Mouse (Mus musculus) cerebellum, postnatal 14 days (tissue): ENCODE measurements at regions not wholly inside any gene's neighbourhood (a gene's known extent, or its start where the extent isn't known, plus 50 kb on each side); places are given as distances from the start of the nearest gene placed in this dataset.

Experiments
- DNase-seq, 2 experiments: peaks; one replicate each; pipeline ENCODE4 v3.0.0; 2021; ENCODE audit warnings: mixed read lengths in 2 of 2

DNA sequence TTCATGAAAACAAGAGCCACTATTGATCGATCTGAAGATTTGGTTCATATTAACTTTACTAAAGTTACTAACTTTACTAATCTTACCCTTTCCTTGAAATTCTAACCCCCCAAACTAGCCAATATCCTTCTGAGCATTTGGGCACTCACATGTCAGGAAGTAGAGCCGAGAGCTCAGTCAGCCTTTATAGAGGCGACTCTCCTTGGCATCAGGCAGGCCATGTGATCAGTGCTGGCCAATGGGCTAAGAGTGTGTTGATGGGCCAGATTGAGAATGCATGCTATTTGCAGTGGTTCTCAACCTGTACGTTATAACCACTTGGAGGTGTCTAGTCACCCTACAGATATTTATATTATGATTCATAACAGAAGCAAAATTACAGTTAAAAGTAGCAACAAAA lies 69.6 kb upstream of the Slc35b4 start:
- DNase-seq: no peak

DNA sequence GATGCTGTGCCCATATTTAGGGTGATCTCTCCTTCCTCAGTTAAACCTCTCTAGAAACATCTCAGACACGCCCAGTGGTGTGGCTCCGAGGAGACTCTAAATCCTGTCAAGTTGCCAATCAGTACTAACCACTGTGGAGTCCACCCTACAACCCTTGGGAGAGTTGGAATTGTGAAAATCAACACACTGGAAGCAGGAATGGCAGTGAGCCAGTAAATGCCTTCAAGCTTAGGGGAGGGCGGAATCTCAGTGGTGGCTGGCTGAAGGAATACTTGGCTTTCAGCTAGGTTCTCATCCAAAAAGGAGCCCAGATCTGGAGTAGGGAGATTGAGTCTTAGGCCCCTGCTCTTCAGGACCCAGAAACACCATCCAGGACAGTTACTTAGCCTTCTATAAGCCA lies 66.1 kb upstream of the Slc35b4 start:
- DNase-seq: no peak

DNA sequence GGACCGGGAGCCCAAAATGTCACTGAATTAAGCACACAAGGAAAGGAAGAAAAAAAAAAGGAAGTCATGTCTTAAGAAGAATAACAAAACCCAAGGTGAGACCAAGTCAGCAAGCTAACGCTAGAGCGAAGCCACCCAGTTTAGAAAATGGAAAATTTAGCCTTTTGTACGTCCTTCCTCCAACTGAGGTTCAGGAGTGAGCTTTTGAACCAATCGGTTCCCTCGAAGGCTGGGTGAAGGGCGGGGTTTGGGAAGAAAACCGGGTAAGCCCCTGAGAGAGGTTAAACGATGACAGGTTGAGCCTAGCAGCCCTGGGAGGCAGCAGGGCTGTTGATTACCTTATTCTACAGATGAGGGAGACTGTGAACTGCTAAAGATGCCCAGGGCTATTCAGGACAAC lies 65.6 kb upstream of the Slc35b4 start:
- no peak for DNase-seq

DNA sequence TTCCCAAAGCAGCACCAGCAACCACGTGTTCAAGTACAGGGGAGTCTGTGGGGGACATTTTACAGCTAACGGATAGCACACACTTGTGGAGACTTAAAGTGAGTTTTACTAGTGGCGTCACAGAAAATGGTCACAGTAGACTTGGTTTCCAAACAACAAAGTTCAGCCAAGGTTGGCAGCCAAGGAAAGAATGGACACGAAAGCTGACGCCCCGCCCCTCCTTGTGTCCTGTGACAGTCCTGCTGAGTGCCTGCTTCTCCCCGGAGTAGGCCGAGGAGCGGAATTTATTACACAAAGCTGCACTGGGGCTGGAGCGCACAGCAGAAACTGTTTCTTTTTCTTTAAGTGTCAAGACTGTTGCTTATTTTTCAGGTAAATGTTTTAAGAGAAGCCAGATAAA lies 58.2 kb upstream of the Slc35b4 start:
- no peak for DNase-seq

DNA sequence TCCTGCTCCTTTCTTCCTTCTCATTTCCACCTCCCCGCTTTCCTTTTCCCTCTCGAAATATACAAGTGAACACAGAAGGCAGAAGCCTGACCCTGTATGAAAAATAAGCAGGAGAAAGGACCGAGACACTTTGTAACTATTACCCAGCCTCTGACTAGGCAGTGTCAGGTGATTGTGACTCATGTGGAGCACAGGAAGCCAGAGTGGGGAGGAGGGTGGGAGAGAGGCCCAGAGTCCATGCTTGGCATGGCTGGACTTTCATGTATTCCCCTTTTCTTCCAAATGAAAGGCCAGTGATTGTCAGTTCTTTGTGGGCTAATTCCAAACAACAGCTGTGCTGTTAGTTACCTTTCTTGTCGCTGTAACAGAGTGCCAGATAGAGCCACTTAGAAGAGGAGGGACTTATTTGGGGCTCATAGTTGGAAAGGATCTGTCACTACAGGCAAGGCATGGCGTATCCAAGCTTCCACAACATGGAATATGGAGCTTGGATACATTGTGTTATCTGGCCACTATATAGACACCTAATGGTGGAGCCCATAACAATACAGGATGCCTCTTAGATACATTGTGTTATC lies 57.6 kb upstream of the Slc35b4 start:
- no peak for DNase-seq

DNA sequence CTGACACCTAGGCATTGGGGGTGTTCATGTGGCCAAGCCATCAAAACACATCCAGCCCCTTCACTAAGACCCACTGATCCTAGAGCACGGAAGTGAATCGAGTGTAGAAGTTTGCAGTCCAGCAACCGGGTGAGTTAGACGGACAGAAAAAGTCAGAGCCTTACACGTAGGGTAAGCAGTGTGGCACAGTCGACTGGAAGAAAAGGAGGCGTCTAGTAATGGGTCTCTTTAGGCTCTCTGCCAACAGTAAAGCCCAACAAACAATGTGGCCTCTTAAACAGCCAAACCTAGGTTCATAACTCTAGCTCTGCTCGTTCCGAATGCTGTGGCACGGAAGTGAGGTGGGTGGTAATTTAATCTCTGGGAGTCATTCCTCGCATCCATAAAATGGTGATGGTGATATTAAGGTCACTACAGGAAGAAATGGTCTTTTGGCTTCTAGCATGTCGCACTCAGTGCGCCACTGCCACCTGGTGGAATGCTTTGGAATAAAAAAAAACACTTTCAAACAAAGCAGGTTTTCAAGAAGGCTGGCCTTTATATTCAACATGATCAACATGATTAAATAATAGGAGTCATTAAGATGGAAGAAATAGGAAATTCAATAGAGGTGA lies 54.0 kb upstream of the Slc35b4 start:
- DNase-seq: peak; percentile 74 to 80

DNA sequence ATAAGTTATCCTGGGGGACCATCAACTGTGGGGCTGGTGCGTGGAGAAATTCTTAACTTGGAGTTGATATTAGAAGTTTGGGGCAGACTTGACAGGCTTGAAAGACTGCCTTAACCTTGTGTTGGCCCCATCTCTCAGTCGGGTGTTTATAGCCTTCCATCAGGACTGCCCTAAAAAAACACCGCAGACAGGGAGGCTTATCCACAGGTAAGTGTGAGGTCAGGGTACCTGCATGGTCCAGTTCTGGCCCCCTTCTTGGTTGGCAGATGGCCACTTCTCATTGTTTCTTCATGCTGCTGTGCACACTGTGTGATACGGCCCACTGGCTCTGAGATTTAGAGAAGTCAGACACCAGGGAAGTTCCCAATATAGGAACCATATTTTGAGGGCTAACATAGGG lies 50.2 kb upstream of the Slc35b4 start:
- DNase-seq: peak in 1 of 2 experiments; percentile 5
